Mouse (Mus musculus): Measurements from ENCODE around the gene Fam177a.
"Not testable (repeated sequence)": the region's sequence is repeated elsewhere in the genome, so short reads cannot be mapped to it uniquely, and the experiment has no call there.

GRCm38 (mm10) chr12:55112616-55113015 lies 11.7 kb upstream of the Fam177a start:
- TF ChIP-seq CTCF (conservative IDR thresholded peaks at IDR 0.05; ENCODE audit: low read length); NANOG (IDR thresholded peaks at IDR 0.05; ENCODE audit: borderline replicate concordance, low read length); POU5F1 (IDR thresholded peaks at IDR 0.05; ENCODE audit: borderline replicate concordance, low read length): not testable (repeated sequence)
